Mouse (Mus musculus): ENCODE measurements around the gene Tnfrsf21. TPM values are rescaled to one million over a fixed set of nuclear protein-coding genes. Genes with fewer than 3 reads are reported as not detected.

Gene Tnfrsf21
- total RNA-seq (2021) (1 to 10 TPM; 2.3 to 3.2 TPM), polyA plus RNA-seq (2012; rRNA removed) (6.6 and 7.8 TPM in 2 replicates)
- long read RNA-seq, partial matches to known transcripts = 0 of 4 reads
- long read RNA-seq, other reads (novel, unspliced or antisense) = 1 of 4 reads

DNA sequence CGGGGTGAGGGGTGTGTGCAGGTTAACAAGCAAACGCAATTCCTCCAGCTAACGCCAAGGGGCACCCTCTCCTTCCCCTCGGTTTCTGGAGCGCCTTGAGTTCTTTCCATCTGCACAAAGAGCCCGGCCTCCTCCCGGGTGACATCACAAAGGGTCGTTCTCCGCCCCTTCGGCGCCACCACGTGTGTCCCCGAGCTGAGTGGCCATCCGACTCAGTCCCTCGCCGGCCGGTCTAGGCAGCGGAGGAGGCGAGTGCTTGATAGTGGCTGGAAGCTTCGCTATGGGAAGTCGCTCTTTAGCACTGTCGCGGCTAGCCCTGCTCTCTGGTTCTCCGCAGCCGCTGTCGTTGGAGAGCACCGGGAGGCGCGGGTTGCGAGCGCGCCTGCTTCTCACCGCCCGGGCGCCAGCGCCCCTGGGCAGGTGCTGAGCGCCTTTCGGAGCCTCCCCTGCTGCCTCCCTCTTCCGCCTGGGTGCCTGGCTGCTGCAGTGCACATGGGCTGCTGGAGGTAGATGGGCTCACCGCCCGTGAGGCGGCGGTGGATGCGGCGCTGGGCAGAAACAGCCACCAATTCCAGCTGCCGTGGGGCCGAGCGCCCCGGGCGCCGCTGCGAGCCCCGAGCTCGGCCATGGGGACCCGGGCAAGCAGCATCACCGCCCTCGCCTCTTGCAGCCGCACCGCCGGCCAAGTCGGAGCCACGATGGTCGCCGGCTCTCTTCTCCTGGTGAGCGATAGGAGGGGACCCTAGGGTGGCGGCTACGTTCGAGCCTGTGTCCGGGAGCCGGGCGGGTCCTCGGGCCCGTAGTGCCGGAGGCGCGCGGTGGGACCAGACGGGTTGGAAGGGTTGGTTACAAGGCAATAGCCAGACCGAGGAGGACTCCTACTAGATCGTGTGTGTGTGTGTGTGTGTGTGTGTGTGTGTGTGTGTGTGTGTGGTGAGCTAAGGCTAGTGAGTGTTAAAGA, at the start of gene Tnfrsf21:
Gene Tnfrsf21 (plus strand): TSS at position 185 of the 961 bp plus-strand sequence.
- DNase-seq = peak; percentile 89

DNA sequence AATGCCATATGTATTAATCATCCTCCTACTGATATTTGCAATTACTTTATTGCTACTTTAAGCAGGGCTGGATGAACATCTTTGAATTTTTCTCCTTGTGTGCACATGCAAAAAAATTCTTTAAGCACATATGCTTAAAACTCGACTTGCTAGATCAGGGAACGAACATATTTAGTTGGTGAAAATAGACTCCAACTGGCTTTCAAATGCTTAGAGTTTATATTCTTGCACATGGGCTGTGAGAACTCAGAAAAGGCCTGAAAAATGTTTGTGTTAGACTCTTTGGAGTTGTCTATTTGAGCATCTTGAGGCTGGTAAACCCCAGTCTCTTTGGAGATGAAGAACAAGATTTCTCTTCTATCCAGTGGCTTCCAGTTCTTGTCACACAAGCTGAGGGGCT, 48.2 kb upstream of the Tnfrsf21 start:
- DNase-seq = no peak

DNA sequence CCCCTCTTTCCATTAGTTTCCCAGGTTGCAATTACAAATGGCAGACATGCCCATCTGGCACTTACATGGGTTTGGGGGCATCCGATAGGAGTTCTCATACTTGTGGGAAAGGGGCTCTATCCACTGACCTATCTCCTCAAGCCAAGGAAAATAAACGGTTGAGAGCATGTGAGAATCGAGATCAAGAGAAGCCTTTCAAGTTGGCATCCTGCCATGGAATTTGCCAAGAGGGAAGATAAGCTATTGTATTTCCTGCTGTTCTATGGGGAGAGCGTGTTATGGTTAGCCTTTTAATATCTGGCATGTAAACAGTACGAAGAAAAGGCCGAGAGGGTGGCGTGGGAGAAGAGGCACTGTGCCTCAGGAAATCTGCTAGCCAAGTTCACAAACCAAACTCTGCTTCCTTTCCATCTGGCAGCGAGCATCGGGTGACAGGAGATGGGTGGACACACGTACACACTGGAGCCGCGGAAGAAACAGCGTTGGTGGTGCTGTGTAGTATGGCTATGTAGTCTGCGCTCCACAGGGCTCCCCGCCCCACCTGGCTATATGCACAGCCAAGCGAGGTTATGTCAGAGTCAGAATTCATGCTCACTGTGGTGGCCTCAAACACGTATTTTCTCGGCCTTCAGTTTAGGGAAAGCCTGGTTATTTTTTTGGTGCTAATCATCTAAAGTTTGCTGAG, 40.9 kb upstream of the Tnfrsf21 start:
- DNase-seq = no peak

DNA sequence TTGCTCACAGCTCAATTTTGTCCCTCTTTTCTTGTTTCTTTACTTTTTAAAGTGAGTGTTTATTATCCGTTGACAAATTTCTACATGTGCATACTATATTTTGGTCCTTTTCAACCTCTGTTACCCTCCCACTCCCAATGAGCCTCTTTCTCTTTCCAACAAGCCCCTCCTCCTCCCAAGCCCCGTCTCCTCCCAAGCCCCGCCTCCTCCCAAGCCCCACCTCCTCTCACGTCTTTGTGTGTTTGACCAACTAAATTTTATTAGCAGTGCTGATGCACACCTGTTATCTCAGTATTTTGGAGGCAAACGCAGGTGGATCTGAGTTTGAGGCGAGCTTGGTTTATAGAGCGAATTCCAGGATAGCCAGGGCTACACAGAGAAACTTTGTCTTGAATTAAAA, 38.6 kb upstream of the Tnfrsf21 start:
- no peak for DNase-seq

DNA sequence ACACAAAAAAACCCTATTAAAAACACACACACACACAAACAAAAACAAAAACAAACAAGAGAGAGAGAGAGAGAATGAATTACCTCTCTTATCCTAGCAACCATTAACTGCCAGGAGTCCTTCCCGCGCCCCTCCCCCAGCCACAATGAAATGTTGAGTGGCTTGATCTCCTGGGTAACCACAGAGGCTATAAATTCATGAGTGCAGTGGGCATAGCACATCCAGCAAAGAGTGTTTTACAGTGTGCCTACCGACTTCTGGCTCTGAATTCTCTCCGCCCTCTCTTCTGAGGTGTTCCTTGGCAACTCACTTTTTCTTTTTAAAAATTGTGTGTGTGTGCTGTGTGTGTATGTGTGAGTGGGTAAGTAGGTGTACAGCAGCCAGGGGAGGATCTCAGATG, 38.0 kb upstream of the Tnfrsf21 start:
- DNase-seq = no peak

DNA sequence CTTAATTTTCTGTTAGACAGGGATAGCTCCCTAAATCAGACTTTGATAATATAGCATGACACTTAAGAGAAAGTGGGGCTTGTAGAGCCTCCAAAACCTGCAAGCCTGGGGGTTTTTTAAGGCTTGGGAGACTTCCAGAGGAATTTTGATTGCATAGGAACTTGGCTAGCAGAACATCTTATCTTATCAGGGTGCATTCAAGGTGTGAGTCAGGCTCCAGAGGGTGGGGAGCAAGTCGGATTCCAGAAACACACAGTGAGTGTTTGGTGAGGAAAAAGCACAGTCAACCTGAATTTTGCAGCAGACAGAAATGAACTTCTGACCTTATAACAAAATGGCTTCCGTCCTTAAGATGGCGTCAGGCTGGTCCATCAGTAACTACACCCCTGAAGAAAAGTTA, 34.5 kb upstream of the Tnfrsf21 start:
- DNase-seq = no peak

DNA sequence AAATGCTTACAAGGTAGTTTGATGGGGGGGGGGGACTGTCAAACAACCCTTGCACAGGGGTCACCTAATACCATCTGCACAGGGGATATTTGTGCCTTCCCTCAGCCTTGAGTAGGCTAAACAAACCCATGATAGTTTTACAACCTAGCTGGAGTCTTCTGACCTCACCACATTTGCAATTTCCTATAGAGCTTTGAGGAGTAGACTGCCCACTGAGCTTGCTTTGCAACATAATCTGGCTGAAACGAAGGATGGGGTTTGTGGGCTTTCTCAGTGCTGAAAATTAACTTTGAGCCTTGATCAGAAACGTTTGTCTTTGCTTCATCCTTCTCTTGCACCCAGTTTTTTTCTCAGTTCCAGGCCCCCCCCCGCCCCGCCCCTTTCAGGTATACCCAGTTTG, 33.8 kb upstream of the Tnfrsf21 start:
- no peak for DNase-seq

DNA sequence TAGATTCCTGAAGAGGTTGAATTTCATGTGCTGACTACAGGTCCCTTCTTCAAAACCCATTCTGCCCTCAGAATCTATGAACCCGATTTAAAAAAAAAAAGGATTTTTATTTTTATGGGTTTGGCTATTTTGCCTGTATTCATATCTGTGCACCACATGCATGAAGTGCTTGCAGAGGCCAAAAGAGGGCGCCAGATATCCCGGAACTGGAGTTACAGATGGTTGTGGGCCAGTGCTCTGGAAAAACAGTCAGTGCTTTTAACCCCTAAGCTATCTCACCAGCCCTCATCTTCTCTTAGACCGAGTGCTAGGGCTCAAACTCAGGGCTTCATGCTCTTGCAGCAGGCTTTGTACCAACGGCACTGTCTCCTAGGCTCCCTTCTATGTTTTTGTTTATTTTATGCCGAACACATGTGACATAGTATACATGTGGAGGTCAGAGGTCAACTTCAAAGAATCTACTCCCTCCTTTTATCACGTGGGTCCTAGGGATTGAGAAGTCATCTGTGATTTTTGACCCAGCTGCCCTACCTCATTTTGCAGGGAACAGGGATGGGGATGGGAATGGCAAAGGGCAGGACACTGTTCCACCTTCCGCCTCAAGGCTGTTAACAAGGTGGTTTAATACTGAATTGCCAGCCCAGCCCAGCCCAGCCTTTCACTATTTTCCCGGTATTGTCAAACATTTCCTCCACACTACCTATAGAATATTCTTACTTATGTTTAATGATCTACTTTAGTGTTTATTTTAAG, 30.3 kb upstream of the Tnfrsf21 start:
- no peak for DNase-seq

DNA sequence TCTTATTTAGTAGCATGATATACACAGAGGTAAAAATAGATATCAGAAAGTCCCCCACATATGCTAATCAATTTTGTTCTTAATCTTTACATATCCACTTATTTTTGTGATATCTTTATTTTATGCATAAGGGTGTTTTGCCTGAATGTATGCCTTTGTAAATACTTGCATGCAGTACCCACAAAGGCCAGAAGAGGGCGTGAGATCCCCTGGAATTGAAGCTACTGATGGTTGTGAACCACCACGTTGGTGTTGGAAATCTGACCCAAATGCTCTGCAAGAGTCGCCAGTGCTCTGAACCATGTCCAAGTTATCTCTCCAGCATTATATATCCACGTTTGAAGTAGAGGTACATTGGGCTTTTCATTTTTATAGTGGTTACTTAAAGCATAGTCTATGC, 28.7 kb upstream of the Tnfrsf21 start:
- no peak for DNase-seq

DNA sequence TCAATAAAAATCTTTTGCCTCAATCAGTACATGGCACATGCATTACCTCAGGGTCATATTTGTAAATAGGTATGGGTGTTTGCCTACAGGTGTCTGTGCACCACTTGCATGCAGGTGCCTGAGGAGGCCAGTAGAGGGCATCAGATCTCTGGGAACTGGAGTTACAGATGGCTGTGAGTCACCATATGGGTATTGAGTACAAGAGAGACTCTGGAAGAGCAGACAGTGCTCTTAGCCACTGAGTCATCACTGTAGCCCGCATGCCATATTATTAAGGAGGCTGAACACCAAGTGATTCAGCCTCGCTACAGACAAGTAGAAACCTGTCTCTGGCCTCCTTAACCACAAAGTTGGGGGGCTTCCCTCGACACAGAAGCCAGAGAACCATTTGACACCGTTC, 26.4 kb upstream of the Tnfrsf21 start:
- no peak for DNase-seq

DNA sequence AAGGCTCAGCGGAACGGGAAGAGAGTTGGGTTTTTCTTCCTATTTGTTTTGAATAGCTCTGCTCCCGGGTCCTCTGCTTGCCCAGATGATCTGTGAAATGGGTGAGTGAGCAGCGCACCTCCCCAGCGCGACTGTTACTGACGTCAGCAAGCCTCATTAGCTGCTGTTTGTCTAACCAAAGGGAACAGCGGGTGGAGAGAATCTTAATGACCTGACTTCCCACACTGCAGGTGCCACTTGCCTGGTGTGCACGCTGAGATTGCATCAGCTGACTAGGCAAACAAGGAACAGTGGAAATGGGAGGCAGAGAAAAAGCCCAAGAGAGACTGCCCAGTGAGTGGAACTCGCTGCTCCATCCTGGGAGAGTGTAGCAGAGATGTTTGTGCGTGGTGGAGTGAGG, 25.2 kb upstream of the Tnfrsf21 start:
- no peak for DNase-seq

DNA sequence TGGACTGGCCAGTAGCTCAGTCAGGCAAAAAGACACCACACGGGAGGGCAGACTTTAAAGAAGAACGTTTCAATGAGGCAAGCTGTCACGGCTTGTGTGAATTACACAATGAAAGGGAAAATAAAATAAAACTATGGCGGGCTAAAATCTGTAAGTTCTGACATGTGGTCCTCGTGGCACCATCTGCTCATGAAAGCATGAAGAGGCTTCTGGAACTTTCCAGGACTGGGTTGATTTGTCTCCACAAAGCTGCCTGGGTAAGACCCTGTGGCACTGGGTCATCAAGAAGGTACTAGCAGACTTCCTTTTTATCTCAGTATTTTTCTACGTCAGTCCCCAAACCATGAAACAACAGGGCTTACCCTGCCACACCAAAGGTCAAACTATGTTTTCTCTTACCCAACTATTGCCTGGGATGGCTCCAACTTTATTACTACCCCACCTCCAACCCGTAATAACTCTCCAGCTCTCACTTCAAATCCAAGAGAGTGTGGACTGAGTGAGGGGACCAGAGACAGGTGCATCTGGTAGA, 16.8 kb upstream of the Tnfrsf21 start:
- DNase-seq = no peak

DNA sequence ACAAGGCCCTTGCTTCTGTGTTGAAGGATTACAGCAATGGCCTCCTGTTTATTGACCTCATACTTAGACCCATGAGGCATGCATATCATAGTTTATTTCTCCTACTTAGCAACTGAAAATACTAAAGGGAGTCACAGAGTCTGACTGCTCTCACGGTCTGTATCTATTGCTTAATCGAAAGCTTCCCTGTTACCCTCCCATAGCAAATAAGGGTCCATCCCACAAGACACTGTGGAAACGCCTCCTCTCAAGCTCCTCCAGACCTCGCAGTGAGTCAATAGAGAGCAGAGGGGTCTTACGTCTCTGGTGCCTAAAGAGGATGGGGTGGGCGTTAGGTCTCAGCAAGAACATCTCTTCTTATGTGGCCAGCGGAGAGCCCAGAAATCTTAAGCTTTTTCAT, 15.8 kb upstream of the Tnfrsf21 start:
- no peak for DNase-seq

DNA sequence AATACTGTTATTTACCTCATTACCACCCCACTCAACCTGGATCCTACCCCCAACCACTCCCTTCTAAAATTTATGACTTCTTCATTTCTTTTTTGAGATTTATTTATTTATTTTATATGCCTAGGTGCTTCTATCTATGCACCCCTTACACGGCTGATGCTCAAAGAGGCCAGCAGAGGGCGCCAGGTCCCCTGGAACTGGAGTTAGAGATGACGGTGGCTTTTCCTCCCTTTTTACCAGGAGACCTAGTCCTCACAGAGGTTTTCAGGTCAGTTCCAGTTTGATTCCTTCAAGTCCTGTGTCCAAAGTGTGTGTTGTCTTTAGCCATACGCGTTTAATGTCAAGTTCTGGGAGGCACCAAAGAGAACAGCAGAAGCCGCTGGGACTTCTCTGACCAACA, 3.6 kb upstream of the Tnfrsf21 start:
- peak; percentile 20 for DNase-seq

DNA sequence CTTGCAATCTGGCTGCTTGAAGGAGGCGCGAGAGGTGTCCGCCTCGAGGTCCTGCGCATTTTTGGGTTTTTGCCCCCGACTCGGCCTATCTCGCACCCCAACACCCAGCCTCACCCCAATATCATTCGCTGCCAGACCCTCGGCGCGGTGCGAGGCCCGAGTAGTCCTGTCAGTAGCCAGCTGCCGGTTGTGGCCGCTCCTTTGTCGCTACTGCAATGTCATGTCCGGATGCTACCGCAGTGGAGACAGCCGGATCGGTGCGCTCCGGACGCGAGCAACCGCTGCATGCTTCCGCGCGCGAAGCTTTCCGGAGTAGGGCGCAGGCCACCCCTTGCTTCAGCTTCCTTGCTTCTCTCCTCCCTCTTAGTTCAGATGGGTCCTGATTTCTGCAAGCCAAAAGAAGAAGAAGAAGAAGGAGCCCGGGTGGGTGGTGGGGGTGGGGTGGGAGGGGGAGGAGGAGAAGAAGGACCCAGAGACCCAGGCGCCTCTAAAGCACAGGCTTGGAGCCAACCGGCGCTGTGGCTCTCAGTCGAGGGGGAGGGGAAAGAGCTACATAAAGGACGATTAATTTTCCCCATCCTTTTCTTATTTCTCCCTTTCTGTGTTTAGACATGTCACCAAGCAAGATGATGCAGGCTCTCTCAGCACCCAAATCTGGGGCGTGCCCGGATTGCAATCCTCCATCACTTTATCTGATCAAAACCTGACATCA, 1.1 kb downstream of the Tnfrsf21 start:
- DNase-seq = peak; percentile 29

DNA sequence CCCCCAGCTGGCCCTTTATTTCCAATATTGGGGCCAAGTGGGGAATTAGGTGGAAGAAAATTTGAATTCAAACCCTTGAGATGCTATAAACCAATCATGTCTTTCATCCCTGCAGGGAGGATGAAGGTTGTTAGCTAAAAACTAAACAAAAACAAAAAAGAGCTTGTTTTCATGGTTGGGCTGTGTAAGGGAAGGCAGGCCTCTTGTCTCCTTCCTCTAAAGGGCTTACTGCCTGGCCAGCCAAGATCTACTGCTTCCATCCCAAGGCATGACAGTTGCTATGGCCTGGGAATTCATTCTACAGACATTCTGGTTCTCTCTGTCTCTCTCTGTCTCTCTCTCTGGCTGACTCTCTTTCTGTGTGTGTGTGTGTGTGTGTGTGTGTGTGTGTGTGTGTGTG, 1.7 kb downstream of the Tnfrsf21 start:
- DNase-seq = no peak

DNA sequence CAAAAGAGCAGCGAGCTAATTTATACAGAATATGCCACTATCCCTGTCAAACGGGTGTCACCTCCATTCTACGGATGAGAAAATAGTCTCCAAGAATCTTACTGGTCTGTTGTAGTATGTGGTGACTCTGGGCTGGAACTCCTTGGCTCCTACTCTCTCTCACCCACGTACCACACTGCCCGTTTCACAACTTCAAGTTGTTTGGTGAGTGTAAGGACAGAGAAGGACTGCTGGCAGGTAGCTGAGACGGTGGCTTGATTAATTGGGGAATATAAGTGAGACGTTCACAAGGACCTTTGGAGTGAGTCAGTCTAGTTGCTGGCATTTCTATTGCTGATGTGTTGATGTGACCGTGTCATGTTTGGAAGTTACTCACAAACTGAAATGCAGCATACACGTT, 3.3 kb downstream of the Tnfrsf21 start:
- no peak for DNase-seq

DNA sequence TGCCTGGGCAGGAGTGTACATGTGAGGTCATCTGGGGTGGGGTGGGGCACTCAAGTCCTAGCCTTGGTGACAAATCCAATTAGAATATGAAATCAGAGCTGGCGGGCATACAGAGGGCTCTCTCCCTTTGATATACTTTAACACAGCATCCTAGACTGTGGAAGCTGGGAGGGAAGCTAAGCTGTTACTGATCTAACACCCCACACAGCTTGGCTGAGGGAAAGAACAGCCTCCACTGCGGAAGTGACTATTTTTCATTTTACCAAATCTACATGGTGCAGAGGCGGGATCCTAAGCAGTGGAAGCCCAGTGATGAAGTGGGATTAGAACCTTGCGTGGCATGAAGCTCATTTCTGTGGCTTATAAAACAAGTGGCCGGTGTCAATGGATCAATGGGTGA, 4.7 kb downstream of the Tnfrsf21 start:
- no peak for DNase-seq

DNA sequence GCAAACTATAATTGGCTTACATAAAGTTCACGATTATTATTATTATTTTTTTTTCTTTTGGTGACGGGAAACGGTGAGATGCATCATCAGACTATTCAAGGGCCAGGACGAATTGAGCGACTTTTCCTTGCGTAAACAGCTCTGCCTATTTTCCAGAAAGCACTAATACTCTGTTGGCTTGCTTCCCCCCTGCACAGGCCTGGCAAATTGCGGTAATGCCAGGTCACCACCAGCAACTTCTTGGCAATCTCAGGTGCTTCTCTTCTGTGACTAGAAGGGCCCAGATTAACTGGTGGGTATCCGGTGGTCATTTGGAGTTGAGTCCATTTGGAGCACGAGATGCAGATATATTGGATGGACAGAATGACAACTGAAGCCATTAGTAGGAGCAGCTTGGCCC, 5.7 kb downstream of the Tnfrsf21 start:
- DNase-seq = no peak

DNA sequence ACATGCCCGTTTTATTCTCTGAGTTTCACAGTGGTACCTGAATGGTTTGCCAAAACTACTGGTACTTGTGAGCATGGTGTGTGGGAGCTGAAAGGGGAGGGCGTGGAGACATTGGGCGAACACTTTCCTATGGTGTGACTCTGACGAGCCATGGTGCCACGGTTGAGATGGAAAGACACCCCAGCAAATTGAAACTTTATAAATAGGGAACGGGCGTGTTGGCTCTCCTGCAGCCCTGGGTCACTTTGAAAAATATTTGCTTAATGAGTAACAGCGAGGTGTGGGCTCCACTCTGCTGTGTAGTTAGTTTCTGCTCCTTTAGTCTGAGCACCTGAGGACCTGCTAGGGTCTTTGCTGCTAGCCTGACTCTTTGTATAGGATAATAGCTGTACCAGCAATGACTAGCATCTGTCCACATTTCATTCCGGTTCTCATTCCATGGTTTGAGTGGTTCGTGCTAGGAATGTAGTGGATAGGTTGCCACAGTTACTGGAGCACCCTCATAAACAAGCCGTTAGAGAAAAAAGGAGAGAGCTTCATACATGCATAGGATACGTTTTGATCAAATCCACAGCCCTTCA, 7.4 kb downstream of the Tnfrsf21 start:
- no peak for DNase-seq

DNA sequence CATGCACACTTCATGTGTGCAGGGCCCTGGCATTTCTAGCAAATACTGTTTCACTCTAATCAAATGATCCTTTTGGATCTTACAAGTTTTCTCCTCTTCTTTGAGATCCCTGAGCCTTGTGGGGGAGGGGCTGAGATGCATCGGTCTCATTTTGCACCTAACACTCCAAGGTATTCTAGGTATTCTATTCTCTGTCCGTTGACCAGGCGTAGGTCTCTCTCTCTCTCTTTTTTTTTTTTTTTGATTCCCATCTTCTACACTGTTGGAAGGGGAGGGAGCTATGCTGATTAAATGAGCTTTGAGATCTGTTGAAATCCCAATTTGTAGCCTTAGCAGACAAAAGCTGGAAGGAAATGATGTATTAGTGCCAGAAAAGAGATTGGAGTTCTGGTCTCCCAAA, 8.2 kb downstream of the Tnfrsf21 start:
- no peak for DNase-seq
